Mouse (Mus musculus) embryonic facial prominence, embryonic 10.5 days (tissue): Measurements from ENCODE around the gene Arntl. TPM values are rescaled to one million over a fixed set of nuclear protein-coding genes. Genes with fewer than 3 reads are reported as not detected.
"Not testable (repeated sequence)": the region's sequence is repeated elsewhere in the genome, so short reads cannot be mapped to it uniquely, and the experiment has no call there.

Experiments used
- DNase-seq: peaks from one replicate; pipeline ENCODE4 v3.0.0-alpha.2; 2017; ENCODE audit warnings: low spot score
- H3K27ac ChIP-seq: fragments of 300-500 bp; sonication (generic); replicated peaks from 2 replicates; pipeline ENCODE4 v1.5.1; 2016; ENCODE audit warnings: mild to moderate bottlenecking
- H3K27me3 ChIP-seq: fragments of 300-500 bp; sonication (generic); replicated peaks from 2 replicates; pipeline ENCODE4 v1.6.1; 2016; ENCODE audit warnings: low read depth, mild to moderate bottlenecking; ENCODE audit not compliant: poor library complexity, severe bottlenecking
- H3K36me3 ChIP-seq: fragments of 300-500 bp; sonication (generic); replicated peaks from 2 replicates; pipeline ENCODE4 v1.6.1; 2016; ENCODE audit warnings: mild to moderate bottlenecking, moderate library complexity
- H3K4me1 ChIP-seq: fragments of 300-500 bp; sonication (generic); 2 replicates; pipeline ENCODE4 v1.6.1; 2016
- H3K4me3 ChIP-seq: fragments of 300-500 bp; sonication (generic); 2 replicates; pipeline ENCODE4 v1.5.1; 2016; ENCODE audit warnings: mild to moderate bottlenecking, moderate library complexity
- H3K9me3 ChIP-seq: fragments of 300-500 bp; sonication (generic); 2 replicates; pipeline ENCODE4 v1.6.1; 2016; ENCODE audit warnings: mild to moderate bottlenecking
- WGBS: fragments of 180-500 bp; shearing (Covaris S2); methylation state at CpG from one replicate; pipeline ENCODE4 v1.1.7; 2016; 5-methylcytosine and 5-hydroxymethylcytosine counted together
- polyA plus RNA-seq: library from polyadenylated mRNA; unstranded; fragments of >200 nt; fragmentation: Nextera tagmentation; extraction: Ambion mirVana; gene quantifications from 2 replicates; pipeline ENCODE4 v1.2.1, GENCODE M21; 2016

The Arntl gene
- polyA plus RNA-seq, 1 experiment from 2014 or later, result 8.5 TPM

- not testable (repeated sequence) for DNase-seq, H3K9me3 ChIP-seq, H3K36me3 ChIP-seq, H3K4me3 ChIP-seq, H3K27ac ChIP-seq, H3K27me3 ChIP-seq
- H3K4me1 ChIP-seq, result peaks cover 29% of the 10 kb centered on the region
- 45% methylated on average over 14 of the region's 14 CpGs for WGBS
These were observed 55.5 kb downstream of the Arntl start for GRCm38 (mm10) chr7:113262510-113263467.

- Histone ChIP-seq H3K27me3 (no peaks in the 10 kb centered on the region), H3K9me3 (no peaks in the 10 kb centered on the region), H3K4me1 (peaks cover 29% of the 10 kb centered on the region), H3K4me3 (no peak overlapping the region), H3K27ac (peak overlapping the region; percentile 51; the same call in 1 of the 2 replicates), H3K36me3 (no peaks in the 10 kb centered on the region)
- 84% methylated on average over 1 of the region's 1 CpGs for WGBS
- DNase-seq, result no peak
These were observed 56.7 kb downstream of the Arntl start for GRCm38 (mm10) chr7:113263990-113264389.

GRCm38 (mm10) chr7:113268287-113268686 is 61.0 kb downstream of the Arntl start:
- H3K4me1 ChIP-seq, result peaks cover 21% of the 10 kb centered on the region
- H3K36me3 ChIP-seq, result no peaks in the 10 kb centered on the region
- whole genome bisulfite sequencing, result 82% methylated on average over 9 of the region's 9 CpGs
- DNase-seq, result peak; percentile 53
- no peaks in the 10 kb centered on the region for H3K9me3 ChIP-seq
- H3K27me3 ChIP-seq, result no peaks in the 10 kb centered on the region
- no peak overlapping the region for H3K4me3 ChIP-seq
- H3K27ac ChIP-seq, result no peak overlapping the region

GRCm38 (mm10) chr7:113269081-113269480 is 61.8 kb downstream of the Arntl start:
- no peaks in the 10 kb centered on the region for H3K27me3 ChIP-seq
- no peaks in the 10 kb centered on the region for H3K9me3 ChIP-seq
- H3K36me3 ChIP-seq, result no peaks in the 10 kb centered on the region
- DNase-seq, result no peak
- H3K27ac ChIP-seq, result no peak overlapping the region
- peaks cover 18% of the 10 kb centered on the region for H3K4me1 ChIP-seq
- no peak overlapping the region for H3K4me3 ChIP-seq

GRCm38 (mm10) chr7:113269921-113270320 is 62.7 kb downstream of the Arntl start:
- WGBS, result 73% methylated on average over 3 of the region's 3 CpGs
- Histone ChIP-seq H3K27ac (no peak overlapping the region), H3K4me1 (peaks cover 11% of the 10 kb centered on the region), H3K4me3 (no peak overlapping the region), H3K36me3 (no peaks in the 10 kb centered on the region), H3K9me3 (no peaks in the 10 kb centered on the region), H3K27me3 (no peaks in the 10 kb centered on the region)
- DNase-seq, result no peak

GRCm38 (mm10) chr7:113270551-113270950 is 63.3 kb downstream of the Arntl start:
- DNase-seq, result no peak
- Histone ChIP-seq H3K27ac (no peak overlapping the region), H3K4me1 (0 out of 2 replicates have a peak, but pooled peaks cover 6% of the 10 kb centered on the region), H3K9me3 (no peaks in the 10 kb centered on the region), H3K27me3 (no peaks in the 10 kb centered on the region), H3K4me3 (no peak overlapping the region), H3K36me3 (no peaks in the 10 kb centered on the region)
- WGBS, result 84% methylated on average over 10 of the region's 10 CpGs

GRCm38 (mm10) chr7:113270991-113271390 is 63.7 kb downstream of the Arntl start:
- WGBS, result 77% methylated on average over 2 of the region's 2 CpGs
- DNase-seq, result no peak
- Histone ChIP-seq H3K4me1 (0 out of 2 replicates have a peak, but pooled peaks cover 6% of the 10 kb centered on the region), H3K9me3 (no peaks in the 10 kb centered on the region), H3K27ac (no peak overlapping the region), H3K36me3 (no peaks in the 10 kb centered on the region), H3K4me3 (no peak overlapping the region), H3K27me3 (no peaks in the 10 kb centered on the region)

GRCm38 (mm10) chr7:113272338-113272997 is 65.2 kb downstream of the Arntl start:
- H3K27me3 ChIP-seq, result no peaks in the 10 kb centered on the region
- no peaks in the 10 kb centered on the region for H3K9me3 ChIP-seq
- no peak overlapping the region for H3K4me3 ChIP-seq
- no peaks in the 10 kb centered on the region for H3K36me3 ChIP-seq
- no peak for DNase-seq
- 79% methylated on average over 6 of the region's 6 CpGs for WGBS
- 0 out of 2 replicates have a peak, but pooled peaks cover 6% of the 10 kb centered on the region for H3K4me1 ChIP-seq
- no peak overlapping the region for H3K27ac ChIP-seq

- H3K4me3 ChIP-seq, result no peak overlapping the region
- H3K27me3 ChIP-seq, result no peaks in the 10 kb centered on the region
- peaks cover 8% of the 10 kb centered on the region for H3K4me1 ChIP-seq
- DNase-seq, result no peak
- WGBS, result 74% methylated on average over 2 of the region's 2 CpGs
- H3K9me3 ChIP-seq, result no peaks in the 10 kb centered on the region
- no peak overlapping the region for H3K27ac ChIP-seq
- no peaks in the 10 kb centered on the region for H3K36me3 ChIP-seq
These were observed 70.0 kb downstream of the Arntl start for GRCm38 (mm10) chr7:113277245-113277644.

- H3K36me3 ChIP-seq, result no peaks in the 10 kb centered on the region
- no peak for DNase-seq
- H3K4me3 ChIP-seq, result no peak overlapping the region
- no peaks in the 10 kb centered on the region for H3K27me3 ChIP-seq
- H3K4me1 ChIP-seq, result peaks cover 8% of the 10 kb centered on the region
- no peak overlapping the region for H3K27ac ChIP-seq
- H3K9me3 ChIP-seq, result no peaks in the 10 kb centered on the region
- WGBS, result 79% methylated on average over 4 of the region's 4 CpGs
These were observed 71.2 kb downstream of the Arntl start for GRCm38 (mm10) chr7:113278493-113278892.

GRCm38 (mm10) chr7:113279246-113279645 is 72.0 kb downstream of the Arntl start:
- Histone ChIP-seq H3K9me3 (no peaks in the 10 kb centered on the region), H3K27ac (no peak overlapping the region), H3K4me1 (peaks cover 8% of the 10 kb centered on the region), H3K27me3 (no peaks in the 10 kb centered on the region), H3K36me3 (no peaks in the 10 kb centered on the region), H3K4me3 (no peak overlapping the region)
- no peak for DNase-seq
- 75% methylated on average over 2 of the region's 2 CpGs for WGBS

- H3K27me3 ChIP-seq, result no peaks in the 10 kb centered on the region
- no peak overlapping the region for H3K4me3 ChIP-seq
- H3K36me3 ChIP-seq, result no peaks in the 10 kb centered on the region
- H3K4me1 ChIP-seq, result peaks cover 9% of the 10 kb centered on the region
- 92% methylated on average over 2 of the region's 2 CpGs for WGBS
- DNase-seq, result no peak
- H3K27ac ChIP-seq, result no peak overlapping the region
- H3K9me3 ChIP-seq, result no peaks in the 10 kb centered on the region
These were observed 78.1 kb downstream of the Arntl start for GRCm38 (mm10) chr7:113285405-113285804.

- no peak for DNase-seq
- 65% methylated on average over 1 of the region's 1 CpGs for WGBS
- no peak overlapping the region for H3K4me3 ChIP-seq
- H3K27me3 ChIP-seq, result no peaks in the 10 kb centered on the region
- no peak overlapping the region for H3K27ac ChIP-seq
- H3K9me3 ChIP-seq, result no peaks in the 10 kb centered on the region
- H3K36me3 ChIP-seq, result no peaks in the 10 kb centered on the region
- peaks cover 16% of the 10 kb centered on the region for H3K4me1 ChIP-seq
These were observed 81.9 kb downstream of the Arntl start for GRCm38 (mm10) chr7:113289211-113289610.
